Mouse (Mus musculus): ENCODE data around the gene Scgb2b18. TPM values are rescaled to one million over a fixed set of nuclear protein-coding genes. Genes with fewer than 3 reads are reported as not detected.
"Not testable (repeated sequence)": the region's sequence is repeated elsewhere in the genome, so short reads cannot be mapped to it uniquely, and the experiment has no call there.

Gene Scgb2b18
- total RNA-seq (2017) = not detected in 2 replicates

GRCm38 (mm10) chr7:33173764-33174163 lies at the start of gene Scgb2b18:
TSS of gene Scgb2b18 (minus strand) at chr7:33173864.
- not testable (repeated sequence) for ATAC-seq (replicated peaks; ENCODE audit: low read depth, poor library complexity, severe bottlenecking)

DNA sequence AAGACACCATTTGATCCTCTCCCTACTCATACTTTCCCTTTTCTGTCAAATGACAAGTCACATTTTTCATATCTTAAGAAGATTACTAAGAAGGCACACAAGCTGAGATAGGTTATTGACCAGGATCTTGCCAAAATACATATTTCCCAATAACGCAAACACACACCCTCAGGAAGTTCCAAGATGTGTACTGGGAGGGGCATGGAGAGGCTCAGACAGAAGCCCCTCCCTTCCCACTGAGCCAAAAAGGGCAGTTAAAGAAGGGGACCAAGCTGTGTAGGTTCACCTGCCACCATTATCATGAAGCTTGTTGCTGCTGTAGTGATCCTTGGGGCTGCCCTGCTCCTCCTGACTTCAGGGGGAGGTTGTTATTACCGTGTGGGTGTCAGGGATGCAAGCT lies 11.6 kb upstream of the Scgb2b18 start, which contains the start of gene Scgb1b18:
Gene Scgb1b18, plus strand, starts transcription at position 301 of the 400 bp plus-strand sequence.
- not testable (repeated sequence) for ATAC-seq (replicated peaks; ENCODE audit: low read depth, poor library complexity, severe bottlenecking)

Other genes with a start within 250 kb of the Scgb2b18 start
- not detected in 2 replicates for gene Scgb2b17, start 117.3 kb downstream of the Scgb2b18 start, total RNA-seq (2017)
- gene Scgb1b17, start 110.4 kb downstream of the Scgb2b18 start, total RNA-seq (2017) = not detected in 2 replicates
- gene Scgb1b18, start 11.7 kb upstream of the Scgb2b18 start, total RNA-seq (2017) = not detected in 2 replicates
- not detected in 2 replicates for gene Scgb2b19, start 106.5 kb upstream of the Scgb2b18 start, total RNA-seq (2017)
- gene Scgb1b19, start 113.4 kb upstream of the Scgb2b18 start, total RNA-seq (2017) = not detected in 2 replicates
- gene Scgb2b20, start 192.5 kb upstream of the Scgb2b18 start, total RNA-seq (2017) = not detected in 2 replicates
- gene Scgb1b20, start 199.4 kb upstream of the Scgb2b18 start, total RNA-seq (2017) = not detected in 2 replicates

Data from common myeloid progenitor, adult 5-6 weeks (primary cell).